Mouse (Mus musculus) brain, embryonic 14.5 days (tissue): ENCODE data around the gene Glod4.
"Not testable (repeated sequence)": the region's sequence is repeated elsewhere in the genome, so short reads cannot be mapped to it uniquely, and the experiment has no call there.

Source experiments
- CTCF ChIP-seq: fragments of 200-500 bp; IDR thresholded peaks from 2 replicates; pipeline ENCODE4 v1.5.1; 2012; ENCODE audit warnings: inconsistent platforms, mild to moderate bottlenecking, moderate library complexity, borderline replicate concordance; ENCODE audit not compliant: insufficient read depth, insufficient read length; ENCODE audit errors: extremely low read depth
- POLR2A ChIP-seq: fragments of 200-500 bp; IDR thresholded peaks from 2 replicates; pipeline ENCODE4 v1.6.1; 2012; ENCODE audit warnings: mild to moderate bottlenecking, inconsistent platforms, borderline replicate concordance; ENCODE audit not compliant: poor library complexity, insufficient read depth, insufficient read length, severe bottlenecking; ENCODE audit errors: extremely low read depth

DNA sequence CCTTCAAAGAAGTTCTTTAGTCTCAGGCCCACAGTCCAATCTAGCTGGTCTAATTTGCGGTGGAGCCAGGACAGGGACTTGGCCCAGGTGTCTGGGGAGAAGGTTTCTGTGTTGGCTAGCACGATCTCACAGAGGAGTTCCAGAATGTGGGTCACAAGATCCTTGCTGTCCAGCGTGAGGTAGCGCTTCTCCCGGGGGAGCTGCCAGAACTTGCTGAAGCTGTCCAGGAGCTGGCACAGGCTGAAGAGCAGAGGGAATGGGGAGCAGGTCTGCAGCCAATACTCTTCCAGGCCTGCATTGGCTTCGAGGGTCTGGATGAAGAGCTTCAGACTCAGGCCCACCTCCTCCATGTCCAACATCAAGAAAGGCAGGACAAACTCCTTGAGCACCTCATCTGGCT is 31.9 kb downstream of the Glod4 start:
- not testable (repeated sequence) for TF ChIP-seq CTCF, POLR2A
